Mouse (Mus musculus) ES-E14 (cell line): Measurements from ENCODE around the gene Tia1.

ENCODE experiments used
- CHD2 ChIP-seq: IDR thresholded peaks from 2 replicates; pipeline ENCODE4 v1.6.1; 2014; ENCODE audit warnings: mild to moderate bottlenecking, low read depth, low read length, inconsistent platforms
- HCFC1 ChIP-seq: IDR thresholded peaks from 2 replicates; pipeline ENCODE4 v1.6.1; 2012; ENCODE audit warnings: low read length, inconsistent platforms, borderline replicate concordance; ENCODE audit not compliant: insufficient read depth
- MAFK ChIP-seq: IDR thresholded peaks from 2 replicates; pipeline ENCODE4 v1.6.1; 2014; ENCODE audit warnings: mild to moderate bottlenecking, low read depth, low read length, inconsistent platforms; ENCODE audit not compliant: insufficient read depth
- ZC3H11A ChIP-seq: IDR thresholded peaks from 2 replicates; pipeline ENCODE4 v1.6.1; 2012; ENCODE audit warnings: low read depth, mild to moderate bottlenecking, inconsistent platforms, low read length, borderline replicate concordance
- ZNF384 ChIP-seq: IDR thresholded peaks from 2 replicates; pipeline ENCODE4 v1.6.1; 2012; ENCODE audit warnings: low read depth, low read length, inconsistent platforms

- TF ChIP-seq HCFC1 (no peak), CHD2 (no peak), ZNF384 (no peak), MAFK (no peak), ZC3H11A (no peak)
Measured at GRCm38 (mm10) chr6:86370764-86371339, 33.2 kb upstream of the Tia1 start, which contains the start of gene Snrpg.
